Mouse (Mus musculus): Measurements from ENCODE around the gene Plekhg1. TPM values are rescaled to one million over a fixed set of nuclear protein-coding genes. Genes with fewer than 3 reads are reported as not detected.

The Plekhg1 gene
- polyA plus RNA-seq, 1 experiment, result 13.0 TPM

Other genes starting within 250 kb of the Plekhg1 start
- 1.6 and 2.6 TPM in 2 replicates for gene Iyd, start 200.1 kb upstream of the Plekhg1 start, polyA plus RNA-seq (2012; rRNA removed)
- 13.4 and 14.6 TPM in 2 replicates for gene Mthfd1l, start 232.8 kb downstream of the Plekhg1 start, polyA plus RNA-seq (2012; rRNA removed)